Mouse (Mus musculus) midbrain, postnatal 0 days (tissue): ENCODE measurements at regions not wholly inside any gene's neighbourhood (a gene's known extent, or its start where the extent isn't known, plus 50 kb on each side); places are given as distances from the start of the nearest gene placed in this dataset.

Source experiments
- ATAC-seq: fragments of 200-750 bp; cut with Nextera tagmentation; 2 replicates; pipeline ENCODE4 v1.8.0; 2017; ENCODE audit warnings: moderate number of reproducible peaks, mild to moderate bottlenecking, moderate TSS enrichment, moderate library complexity; ENCODE audit not compliant: low FRiP score
- DNase-seq: peaks from one replicate; pipeline ENCODE4 v3.0.0-alpha.2; 2015; ENCODE audit warnings: low spot score
- H3K27ac ChIP-seq: fragments of 300-500 bp; sonication (generic); 2 replicates; pipeline ENCODE4 v1.5.1; 2014; ENCODE audit warnings: low read depth, mild to moderate bottlenecking, low read length, mixed read lengths
- H3K27me3 ChIP-seq: fragments of 300-500 bp; sonication (generic); 2 replicates; pipeline ENCODE4 v1.6.1; 2014; ENCODE audit warnings: low read length, control low read depth, mixed read lengths; ENCODE audit not compliant: insufficient read depth
- H3K36me3 ChIP-seq: fragments of 300-500 bp; sonication (generic); 2 replicates; pipeline ENCODE4 v1.6.1; 2014; ENCODE audit warnings: low read length, control low read depth, mixed read lengths; ENCODE audit not compliant: insufficient read depth
- H3K4me1 ChIP-seq: fragments of 300-500 bp; sonication (generic); 2 replicates; pipeline ENCODE4 v1.6.1; 2014; ENCODE audit warnings: mild to moderate bottlenecking, control low read depth, antibody characterized with exemption, low read length, mixed read lengths; ENCODE audit not compliant: insufficient read depth
- H3K4me2 ChIP-seq: fragments of 300-500 bp; sonication (generic); 2 replicates; pipeline ENCODE4 v1.6.1; 2014; ENCODE audit warnings: low read depth, mild to moderate bottlenecking, low read length, mixed read lengths; ENCODE audit not compliant: poor library complexity, severe bottlenecking
- H3K4me3 ChIP-seq: fragments of 300-500 bp; sonication (generic); 2 replicates; pipeline ENCODE4 v1.5.1; 2014; ENCODE audit warnings: low read depth, mild to moderate bottlenecking, low read length, moderate library complexity
- H3K9ac ChIP-seq: fragments of 300-500 bp; sonication (generic); replicated peaks from 2 replicates; pipeline ENCODE4 v1.6.1; 2014; ENCODE audit warnings: mild to moderate bottlenecking, low read length, moderate library complexity, mixed read lengths; ENCODE audit not compliant: poor library complexity, severe bottlenecking
- H3K9me3 ChIP-seq: fragments of 300-500 bp; sonication (generic); 2 replicates; pipeline ENCODE4 v1.6.1; 2016; ENCODE audit warnings: low read length, control low read depth
- CTCF ChIP-seq: IDR thresholded peaks from 2 replicates; pipeline ENCODE4 v1.5.1; 2016; ENCODE audit warnings: antibody characterized with exemption, mild to moderate bottlenecking
- WGBS: fragments of 180-500 bp; shearing (Covaris S2); extraction: QIAGEN DNeasy Blood & Tissue Kit; methylation state at CpG from one replicate; pipeline ENCODE4 v1.1.7; 2014; 5-methylcytosine and 5-hydroxymethylcytosine counted together

GRCm38 (mm10) chr6:97707401-97707800 lies 90.1 kb upstream of the Frmd4b start:
- Histone ChIP-seq H3K36me3 (no peaks in the 10 kb centered on the region), H3K4me1 (no peaks in the 10 kb centered on the region), H3K9ac (no peak overlapping the region), H3K9me3 (no peaks in the 10 kb centered on the region), H3K27ac (no peak overlapping the region), H3K27me3 (0 out of 2 replicates have a peak, but pooled peaks cover 5% of the 10 kb centered on the region), H3K4me2 (no peak overlapping the region), H3K4me3 (no peak overlapping the region)
- ATAC-seq, result no peak
- WGBS, result 57% methylated on average over 2 of the region's 2 CpGs
- DNase-seq, result no peak
- no peak for TF ChIP-seq CTCF

- Histone ChIP-seq H3K9ac (no peak overlapping the region), H3K4me2 (no peak overlapping the region), H3K27ac (no peak overlapping the region), H3K9me3 (no peaks in the 10 kb centered on the region), H3K27me3 (0 out of 2 replicates have a peak, but pooled peaks cover 5% of the 10 kb centered on the region), H3K4me3 (no peak overlapping the region), H3K4me1 (no peaks in the 10 kb centered on the region), H3K36me3 (no peaks in the 10 kb centered on the region)
- DNase-seq (no peak), ATAC-seq (no peak)
- no peak for TF ChIP-seq CTCF
- WGBS, result 88% methylated on average over 5 of the region's 5 CpGs
Observed at GRCm38 (mm10) chr6:97704361-97704760, 87.0 kb upstream of the Frmd4b start.

- no peaks in the 10 kb centered on the region for H3K4me1 ChIP-seq
- no peak overlapping the region for H3K27ac ChIP-seq
- H3K27me3 ChIP-seq, result peaks cover 5% of the 10 kb centered on the region; the same call in 1 of the 2 replicates
- DNase-seq (peak; percentile 33), ATAC-seq (no peak)
- WGBS, result 64% methylated on average over 3 of the region's 3 CpGs
- H3K9me3 ChIP-seq, result no peaks in the 10 kb centered on the region
- no peak overlapping the region for H3K4me2 ChIP-seq
- TF ChIP-seq CTCF, result no peak
- H3K9ac ChIP-seq, result no peak overlapping the region
- no peaks in the 10 kb centered on the region for H3K36me3 ChIP-seq
- H3K4me3 ChIP-seq, result no peak overlapping the region
Observed at GRCm38 (mm10) chr6:97699752-97700098, 82.4 kb upstream of the Frmd4b start.

GRCm38 (mm10) chr6:97699054-97699751 lies 81.9 kb upstream of the Frmd4b start:
- H3K36me3 ChIP-seq, result no peaks in the 10 kb centered on the region
- DNase-seq (peak; percentile 35), ATAC-seq (no peak)
- H3K27me3 ChIP-seq, result peaks cover 5% of the 10 kb centered on the region; the same call in 1 of the 2 replicates
- WGBS, result 39% methylated on average over 9 of the region's 9 CpGs
- H3K4me2 ChIP-seq, result no peak overlapping the region
- no peak overlapping the region for H3K4me3 ChIP-seq
- H3K4me1 ChIP-seq, result no peaks in the 10 kb centered on the region
- H3K9me3 ChIP-seq, result no peaks in the 10 kb centered on the region
- H3K27ac ChIP-seq, result no peak overlapping the region
- no peak overlapping the region for H3K9ac ChIP-seq
- TF ChIP-seq CTCF, result no peak

- DNase-seq (no peak), ATAC-seq (no peak)
- no peaks in the 10 kb centered on the region for H3K36me3 ChIP-seq
- no peaks in the 10 kb centered on the region for H3K4me1 ChIP-seq
- no peak overlapping the region for H3K4me3 ChIP-seq
- no peak overlapping the region for H3K4me2 ChIP-seq
- 90% methylated on average over 8 of the region's 8 CpGs for WGBS
- H3K9me3 ChIP-seq, result no peaks in the 10 kb centered on the region
- H3K27ac ChIP-seq, result no peak overlapping the region
- no peaks in the 10 kb centered on the region; the same call in 1 of the 2 replicates for H3K27me3 ChIP-seq
- no peak overlapping the region for H3K9ac ChIP-seq
- no peak for TF ChIP-seq CTCF
Observed at GRCm38 (mm10) chr6:97693281-97693680, 75.9 kb upstream of the Frmd4b start.

- H3K36me3 ChIP-seq, result no peaks in the 10 kb centered on the region
- whole genome bisulfite sequencing, result 77% methylated on average over 3 of the region's 3 CpGs
- H3K27ac ChIP-seq, result no peak overlapping the region
- no peak for DNase-seq
- no peak overlapping the region for H3K4me3 ChIP-seq
- no peaks in the 10 kb centered on the region for H3K9me3 ChIP-seq
- no peak overlapping the region for H3K9ac ChIP-seq
- TF ChIP-seq CTCF, result no peak
- H3K4me1 ChIP-seq, result no peaks in the 10 kb centered on the region
- no peak for ATAC-seq
- no peak overlapping the region for H3K4me2 ChIP-seq
- H3K27me3 ChIP-seq, result no peaks in the 10 kb centered on the region; the same call in 1 of the 2 replicates
Observed at GRCm38 (mm10) chr6:97691136-97691535, 73.8 kb upstream of the Frmd4b start.
